Mouse (Mus musculus) embryonic facial prominence, embryonic 10.5 days (tissue): ENCODE results near the gene Gprasp1. TPM values are rescaled to one million over a fixed set of nuclear protein-coding genes. Genes with fewer than 3 reads are reported as not detected.
"Not testable (repeated sequence)": the region's sequence is repeated elsewhere in the genome, so short reads cannot be mapped to it uniquely, and the experiment has no call there.

Source experiments
- DNase-seq: peaks from one replicate; pipeline ENCODE4 v3.0.0-alpha.2; 2017; ENCODE audit warnings: low spot score
- H3K27ac ChIP-seq: fragments of 300-500 bp; sonication (generic); replicated peaks from 2 replicates; pipeline ENCODE4 v1.5.1; 2016; ENCODE audit warnings: mild to moderate bottlenecking
- H3K27me3 ChIP-seq: fragments of 300-500 bp; sonication (generic); replicated peaks from 2 replicates; pipeline ENCODE4 v1.6.1; 2016; ENCODE audit warnings: low read depth, mild to moderate bottlenecking; ENCODE audit not compliant: poor library complexity, severe bottlenecking
- H3K36me3 ChIP-seq: fragments of 300-500 bp; sonication (generic); replicated peaks from 2 replicates; pipeline ENCODE4 v1.6.1; 2016; ENCODE audit warnings: mild to moderate bottlenecking, moderate library complexity
- H3K4me1 ChIP-seq: fragments of 300-500 bp; sonication (generic); 2 replicates; pipeline ENCODE4 v1.6.1; 2016
- H3K4me3 ChIP-seq: fragments of 300-500 bp; sonication (generic); 2 replicates; pipeline ENCODE4 v1.5.1; 2016; ENCODE audit warnings: mild to moderate bottlenecking, moderate library complexity
- H3K9me3 ChIP-seq: fragments of 300-500 bp; sonication (generic); 2 replicates; pipeline ENCODE4 v1.6.1; 2016; ENCODE audit warnings: mild to moderate bottlenecking
- WGBS: fragments of 180-500 bp; shearing (Covaris S2); methylation state at CpG from one replicate; pipeline ENCODE4 v1.1.7; 2016; 5-methylcytosine and 5-hydroxymethylcytosine counted together
- polyA plus RNA-seq: library from polyadenylated mRNA; unstranded; fragments of >200 nt; fragmentation: Nextera tagmentation; extraction: Ambion mirVana; gene quantifications from 2 replicates; pipeline ENCODE4 v1.2.1, GENCODE M21; 2016

Gene Gprasp1
- 51.8 and 55.4 TPM in 2 replicates for polyA plus RNA-seq

DNA sequence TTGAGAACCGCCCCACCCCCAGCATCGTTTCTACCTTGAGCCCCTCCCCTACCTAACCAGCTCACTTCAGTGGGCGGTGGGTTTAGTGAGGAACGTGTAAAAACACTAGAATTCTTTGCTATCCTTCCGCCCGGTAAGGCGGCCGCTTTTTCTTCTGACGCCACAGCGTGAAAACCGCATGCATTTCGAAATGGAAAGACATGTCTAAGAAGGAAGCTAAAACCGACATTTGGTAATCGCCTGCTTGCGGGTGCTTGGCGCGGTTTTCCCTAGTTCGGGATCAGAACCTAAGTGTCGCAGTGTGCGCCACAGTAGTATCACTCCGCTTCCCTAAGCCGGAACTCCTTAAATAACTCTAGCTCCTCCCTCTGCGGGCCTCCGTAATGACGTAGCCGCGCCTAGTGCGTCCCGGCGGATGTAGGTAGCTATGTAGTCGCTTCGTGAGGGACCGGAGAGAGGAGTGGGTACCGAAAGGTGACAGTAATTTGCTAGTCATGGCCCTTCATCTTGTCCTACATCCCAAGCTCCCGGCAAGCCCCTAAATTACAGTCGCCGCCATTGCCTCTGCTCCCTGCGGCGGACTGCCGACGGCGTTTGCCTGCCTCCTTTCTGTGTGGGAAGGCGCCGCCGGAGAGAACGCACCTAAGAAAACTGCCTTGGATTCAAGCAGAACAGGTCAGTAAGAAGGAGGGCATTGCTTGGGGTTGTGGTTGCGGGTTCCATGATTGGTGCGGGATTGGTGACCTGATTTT, at the start of gene Gprasp1, which contains the start of gene Armcx5:
Gene Gprasp1, plus strand, starts transcription at position 430 of the 752 bp plus-strand sequence.
Gene Armcx5, plus strand, starts transcription at position 430 of the 752 bp plus-strand sequence.
- Histone ChIP-seq H3K9me3 (no peaks in the 10 kb centered on the region), H3K36me3 (peaks cover 19% of the 10 kb centered on the region), H3K4me3 (peak within 1 kb of the TSS; percentile 69), H3K4me1 (peaks cover 4% of the 10 kb centered on the region; the same call in 1 of the 2 replicates), H3K27ac (peak within 1 kb of the TSS; percentile 84), H3K27me3 (peaks cover 51% of the 10 kb centered on the region)
- DNase-seq, result peak; percentile 84
- 19% methylated on average over 48 of the region's 48 CpGs for WGBS

DNA sequence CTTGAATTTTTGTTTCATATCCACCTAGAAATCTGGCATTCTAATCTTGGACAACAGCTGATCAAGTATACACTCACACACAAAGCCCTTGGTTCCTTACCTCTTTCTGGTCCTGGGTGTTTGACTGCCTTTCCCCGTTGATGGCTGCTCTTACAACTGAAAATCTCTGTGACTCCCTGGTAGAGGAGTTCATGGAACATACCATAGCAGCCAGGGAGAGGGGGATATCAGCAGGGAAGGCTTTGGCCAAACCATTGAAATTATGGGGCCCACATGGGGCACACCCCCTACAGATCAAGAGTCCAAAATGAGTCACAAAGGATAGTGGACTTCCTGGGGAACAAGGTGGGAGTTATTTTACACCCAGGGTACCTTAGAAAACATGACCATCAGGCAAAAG, 48.9 kb upstream of the Gprasp1 start, which contains the start of gene Tcp11x2:
Gene Tcp11x2, minus strand, starts transcription at position 158 of the 400 bp plus-strand sequence.
- Histone ChIP-seq H3K27ac (no peak within 1 kb of the TSS), H3K4me3 (no peak within 1 kb of the TSS), H3K27me3 (peaks cover 48% of the 10 kb centered on the region), H3K36me3 (no peaks in the 10 kb centered on the region), H3K9me3 (no peaks in the 10 kb centered on the region), H3K4me1 (no peaks in the 10 kb centered on the region)
- no peak for DNase-seq
- 58% methylated on average over 1 of the region's 1 CpGs for WGBS

DNA sequence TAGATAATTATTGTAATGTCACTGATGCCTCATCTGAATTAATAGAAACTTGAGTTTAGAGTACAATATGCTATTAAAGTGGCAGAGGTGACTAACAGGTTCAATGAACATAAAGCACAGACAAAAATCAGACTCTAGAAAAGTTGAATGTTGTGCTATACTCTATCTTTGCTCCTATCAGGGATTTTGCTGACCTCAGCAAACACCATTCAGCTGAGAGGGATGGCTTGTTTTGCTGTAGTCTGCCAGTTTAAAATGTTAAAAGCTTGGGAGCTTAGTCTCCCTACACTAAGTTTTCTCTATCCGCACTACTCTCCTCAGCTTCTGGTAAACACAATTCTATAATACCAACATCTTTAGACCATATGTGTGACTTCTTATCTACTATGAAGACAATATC, 39.4 kb upstream of the Gprasp1 start:
- WGBS, result 93% methylated on average over 1 of the region's 1 CpGs
- DNase-seq, result no peak
- H3K27me3 ChIP-seq, result peaks cover 12% of the 10 kb centered on the region
- H3K27ac ChIP-seq, result no peak overlapping the region
- H3K36me3 ChIP-seq, result no peaks in the 10 kb centered on the region
- H3K4me3 ChIP-seq, result no peak overlapping the region
- H3K9me3 ChIP-seq, result no peaks in the 10 kb centered on the region
- H3K4me1 ChIP-seq, result no peaks in the 10 kb centered on the region

DNA sequence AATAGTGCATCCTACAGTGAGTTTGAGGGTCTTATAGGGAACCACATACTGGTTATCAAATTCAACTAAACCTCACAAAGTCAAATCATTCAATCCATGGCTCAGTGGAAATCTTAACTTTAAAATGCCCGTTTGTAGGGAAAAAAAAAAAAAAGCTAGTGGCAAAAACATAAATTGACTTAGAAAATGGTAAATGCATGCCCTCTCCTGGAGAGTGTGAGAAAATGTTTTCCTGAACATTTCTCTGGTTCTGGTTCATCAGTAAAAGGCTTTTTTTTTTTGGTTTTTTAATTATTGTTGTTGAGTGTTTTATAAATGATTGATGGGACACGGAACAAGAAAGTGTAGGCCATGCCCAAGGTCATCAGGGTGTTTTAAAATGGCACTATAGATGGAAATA, 38.2 kb upstream of the Gprasp1 start:
- no peak for DNase-seq
- Histone ChIP-seq H3K4me1 (no peaks in the 10 kb centered on the region), H3K4me3 (no peak overlapping the region), H3K9me3 (no peaks in the 10 kb centered on the region), H3K27me3 (peaks cover 12% of the 10 kb centered on the region), H3K27ac (no peak overlapping the region), H3K36me3 (no peaks in the 10 kb centered on the region)
- 57% methylated on average over 2 of the region's 2 CpGs for WGBS

DNA sequence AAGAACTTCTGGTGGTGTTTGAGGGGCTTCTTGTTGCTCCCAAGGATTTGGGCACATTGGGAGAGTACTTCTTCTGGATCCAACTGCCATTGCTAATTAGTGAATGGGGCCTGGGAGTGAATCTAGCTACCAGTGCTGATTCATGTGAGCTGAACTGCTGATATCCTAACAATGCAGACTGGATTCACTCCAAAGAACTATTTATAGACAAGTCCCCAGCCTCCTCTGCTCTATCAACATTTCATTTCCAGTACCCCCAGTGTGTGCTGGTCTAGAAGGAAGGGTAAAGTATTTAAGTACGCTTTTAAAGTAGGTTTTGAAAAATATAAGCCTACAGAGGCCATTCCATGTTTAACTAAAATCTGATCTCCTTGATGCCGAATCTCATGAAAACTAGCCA, 29.7 kb upstream of the Gprasp1 start:
- WGBS, result 82% methylated on average over 2 of the region's 2 CpGs
- Histone ChIP-seq H3K27me3 (peaks cover 34% of the 10 kb centered on the region; the same call in 1 of the 2 replicates), H3K27ac (no peak overlapping the region), H3K36me3 (no peaks in the 10 kb centered on the region), H3K4me1 (no peaks in the 10 kb centered on the region), H3K9me3 (no peaks in the 10 kb centered on the region), H3K4me3 (no peak overlapping the region)
- no peak for DNase-seq

DNA sequence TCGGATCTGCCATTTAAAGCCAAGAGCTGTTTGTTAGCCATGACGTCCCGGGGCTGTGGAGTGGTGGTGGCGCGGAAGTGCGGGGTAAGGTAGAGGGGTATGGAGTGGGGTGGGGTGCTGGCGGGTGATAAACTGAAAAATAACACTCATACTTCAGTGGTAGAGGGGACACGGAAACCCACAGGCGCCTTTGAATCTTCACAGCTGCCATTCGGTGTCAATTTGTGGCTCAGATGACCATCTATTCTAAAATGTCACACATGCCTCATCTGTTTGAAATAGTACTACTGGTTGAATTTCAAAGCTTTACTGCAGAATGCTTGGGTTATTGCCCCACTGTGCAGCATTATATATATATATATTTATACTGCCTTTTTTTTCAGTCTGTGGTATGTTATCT, 17.4 kb upstream of the Gprasp1 start, which contains the start of gene Tmsb15a:
Gene Tmsb15a, minus strand, starts transcription at position 101 of the 400 bp plus-strand sequence.
- Histone ChIP-seq H3K27me3 (peaks cover 69% of the 10 kb centered on the region), H3K27ac (no peak within 1 kb of the TSS), H3K36me3 (no peaks in the 10 kb centered on the region), H3K9me3 (no peaks in the 10 kb centered on the region), H3K4me3 (no peak within 1 kb of the TSS), H3K4me1 (no peaks in the 10 kb centered on the region)
- WGBS, result 81% methylated on average over 10 of the region's 10 CpGs
- no peak for DNase-seq

DNA sequence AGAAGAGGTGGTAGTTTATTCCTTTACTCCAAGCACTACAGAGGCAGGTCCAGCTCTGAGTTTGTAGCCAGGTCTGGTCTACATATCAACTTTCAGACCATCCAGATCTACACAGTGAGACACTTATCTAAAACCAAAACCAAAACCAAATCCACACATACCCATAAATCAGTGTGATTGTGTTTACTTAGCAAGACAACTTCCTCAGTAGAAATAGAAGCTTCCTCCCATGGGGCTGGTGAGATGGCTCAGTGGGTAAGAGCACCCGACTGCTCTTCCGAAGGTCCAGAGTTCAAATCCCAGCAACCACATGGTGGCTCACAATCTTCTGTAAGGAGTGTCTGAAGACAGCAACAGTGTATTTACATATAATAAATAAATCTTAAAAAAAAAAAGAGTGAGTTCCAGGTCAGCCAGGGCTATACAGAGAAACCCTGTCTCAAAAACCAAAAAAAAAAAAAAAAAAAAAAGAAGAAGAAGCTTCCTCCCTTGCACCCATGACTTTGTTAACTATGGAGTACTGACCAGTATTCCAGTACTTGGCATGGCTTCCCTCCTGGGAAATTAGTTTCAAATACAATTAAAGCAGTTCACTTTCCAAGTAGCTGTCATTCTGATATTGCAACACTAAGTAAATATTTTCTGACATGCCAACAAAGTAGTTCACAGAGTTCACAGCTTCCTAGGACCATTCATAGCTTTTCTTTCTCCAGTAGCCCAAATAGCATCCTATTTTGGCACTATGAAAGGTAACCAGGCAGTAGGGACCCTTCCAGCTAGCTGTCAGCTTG, 3.6 kb upstream of the Gprasp1 start:
- WGBS, result 93% methylated on average over 2 of the region's 2 CpGs
- Histone ChIP-seq H3K27me3 (peaks cover 49% of the 10 kb centered on the region), H3K27ac (no peak overlapping the region), H3K4me1 (peaks cover 4% of the 10 kb centered on the region; the same call in 1 of the 2 replicates), H3K4me3 (no peak overlapping the region), H3K9me3 (no peaks in the 10 kb centered on the region), H3K36me3 (no peaks in the 10 kb centered on the region)
- DNase-seq, result no peak

DNA sequence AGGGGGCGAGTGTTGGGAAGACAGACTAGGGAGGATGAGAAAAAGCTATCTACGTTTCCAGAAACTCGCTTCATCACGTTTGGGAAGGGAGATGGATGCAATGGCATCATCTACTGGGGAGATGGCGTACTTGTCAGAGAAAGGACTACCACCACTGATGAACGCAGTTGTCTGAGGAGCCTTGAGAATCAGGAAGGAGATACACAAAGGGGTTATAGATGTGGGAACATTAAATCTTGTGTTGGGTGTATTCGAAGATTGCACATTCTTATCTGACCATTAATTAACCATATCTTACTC, 473 bp downstream of the Gprasp1 start:
- no peak for DNase-seq
- Histone ChIP-seq H3K4me1 (peaks cover 4% of the 10 kb centered on the region; the same call in 1 of the 2 replicates), H3K27me3 (peaks cover 49% of the 10 kb centered on the region), H3K4me3 (peak overlapping the region; percentile 69), H3K9me3 (no peaks in the 10 kb centered on the region), H3K36me3 (peaks cover 19% of the 10 kb centered on the region), H3K27ac (peak overlapping the region; percentile 84)
- WGBS, result 24% methylated on average over 7 of the region's 7 CpGs

DNA sequence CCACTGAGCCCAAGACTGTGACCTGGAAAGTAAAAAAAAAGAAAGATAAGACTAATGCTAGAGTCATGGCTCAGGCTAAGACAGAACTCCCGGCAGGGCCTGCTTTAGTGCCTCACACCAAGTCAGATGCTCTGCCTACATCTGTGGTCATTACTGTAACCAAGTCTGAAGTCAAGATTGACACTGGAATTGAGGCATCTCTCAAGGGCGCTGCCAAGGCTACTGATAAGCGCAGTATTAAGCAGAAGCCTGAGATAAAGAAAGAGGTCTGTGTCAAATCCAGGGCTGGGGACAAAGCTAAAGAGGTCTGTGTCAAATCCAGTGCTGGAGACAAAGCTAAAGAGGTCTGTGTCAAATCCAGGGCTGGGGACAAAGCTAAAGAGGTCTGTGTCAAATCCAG, 2.8 kb downstream of the Gprasp1 start:
- Histone ChIP-seq H3K27me3 (peaks cover 41% of the 10 kb centered on the region), H3K36me3 (peaks cover 19% of the 10 kb centered on the region)
- 91% methylated on average over 3 of the region's 3 CpGs for WGBS
- H3K4me1 ChIP-seq, H3K9me3 ChIP-seq, H3K4me3 ChIP-seq, H3K27ac ChIP-seq, DNase-seq: not testable (repeated sequence)

DNA sequence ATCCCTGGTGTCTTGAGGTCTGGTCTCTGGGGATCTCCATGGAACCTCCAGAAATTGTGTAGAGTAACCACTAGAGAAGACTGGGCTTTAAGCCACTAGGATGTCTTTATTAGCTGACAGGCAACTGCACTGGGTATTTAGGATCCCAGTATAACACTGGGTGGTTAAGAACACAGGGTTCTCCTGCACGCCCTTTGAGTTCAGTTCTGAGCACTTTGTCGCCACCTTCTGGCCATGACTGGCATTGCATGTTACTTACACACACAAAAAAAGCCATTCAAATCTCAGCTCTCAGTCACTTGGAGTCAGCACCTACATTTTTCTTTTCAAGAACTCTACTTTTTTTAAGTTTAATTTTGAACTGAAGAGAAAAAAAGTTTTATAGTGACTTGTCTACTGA, 10.3 kb downstream of the Gprasp1 start:
- no peak overlapping the region for H3K27ac ChIP-seq
- H3K36me3 ChIP-seq, result peaks cover 15% of the 10 kb centered on the region
- DNase-seq, result peak; percentile 68
- no peaks in the 10 kb centered on the region for H3K4me1 ChIP-seq
- H3K9me3 ChIP-seq, result no peaks in the 10 kb centered on the region
- H3K27me3 ChIP-seq, result no peaks in the 10 kb centered on the region
- no peak overlapping the region for H3K4me3 ChIP-seq
- 5% methylated on average over 2 of the region's 2 CpGs for WGBS

DNA sequence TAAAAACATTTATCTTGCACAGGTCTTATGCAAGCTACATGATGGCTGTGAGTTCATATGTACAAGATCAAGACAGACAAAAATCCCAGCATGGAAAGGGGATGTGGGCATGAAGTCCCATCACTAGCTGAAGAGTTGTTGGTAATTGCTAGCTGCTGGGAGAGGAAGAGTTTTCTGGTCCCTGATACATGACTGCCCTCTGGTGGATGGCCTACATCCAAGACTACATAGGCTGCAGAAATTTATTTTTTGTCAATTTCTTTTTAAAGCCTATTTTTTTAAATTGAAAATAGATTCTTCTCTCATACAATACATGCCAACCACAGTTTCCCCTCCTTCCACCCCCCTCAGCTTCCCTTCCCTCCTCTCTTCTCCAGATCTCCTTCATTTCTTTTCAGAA, 19.2 kb downstream of the Gprasp1 start:
- no peak for DNase-seq
- Histone ChIP-seq H3K9me3 (no peaks in the 10 kb centered on the region), H3K27me3 (peaks cover 15% of the 10 kb centered on the region; the same call in 1 of the 2 replicates), H3K4me1 (no peaks in the 10 kb centered on the region), H3K4me3 (no peak overlapping the region), H3K36me3 (peaks cover 26% of the 10 kb centered on the region), H3K27ac (no peak overlapping the region)

DNA sequence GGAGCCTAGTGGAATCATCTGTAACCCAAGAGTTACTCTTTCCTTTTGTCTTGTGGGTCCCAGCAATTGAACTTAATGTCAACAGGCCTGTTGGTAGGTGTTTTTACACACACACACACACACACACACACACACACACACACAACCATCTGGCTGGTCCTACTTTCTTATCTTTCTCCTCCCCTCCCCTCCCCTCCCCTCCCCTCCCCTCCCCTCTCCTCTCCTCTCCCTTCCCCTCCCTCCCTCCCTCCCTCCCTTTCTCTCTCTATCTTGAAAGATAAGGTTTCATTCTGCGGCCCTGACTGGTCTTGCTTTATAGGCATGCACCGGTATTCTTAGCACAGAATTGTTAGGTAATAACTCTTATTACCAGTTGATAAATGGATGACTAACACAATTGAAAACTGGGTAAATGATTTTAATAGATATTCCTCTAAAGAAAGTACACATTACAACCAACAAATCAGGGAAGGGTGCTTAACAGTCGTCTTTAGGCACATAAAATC, 25.6 kb downstream of the Gprasp1 start:
- H3K36me3 ChIP-seq, result peaks cover 9% of the 10 kb centered on the region; the same call in 1 of the 2 replicates
- H3K4me3 ChIP-seq, result no peak overlapping the region
- H3K9me3 ChIP-seq, result no peaks in the 10 kb centered on the region
- H3K27ac ChIP-seq, result no peak overlapping the region
- H3K4me1 ChIP-seq, result no peaks in the 10 kb centered on the region
- H3K27me3 ChIP-seq, result peaks cover 7% of the 10 kb centered on the region; the same call in 1 of the 2 replicates
- no peak for DNase-seq
- 74% methylated on average over 3 of the region's 3 CpGs for WGBS
